Mouse (Mus musculus): ENCODE data around the gene Zfyve1. TPM values are rescaled to one million over a fixed set of nuclear protein-coding genes. Genes with fewer than 3 reads are reported as not detected.

The Zfyve1 gene
- polyA plus RNA-seq, 1 experiment, result 26.5 TPM

DNA sequence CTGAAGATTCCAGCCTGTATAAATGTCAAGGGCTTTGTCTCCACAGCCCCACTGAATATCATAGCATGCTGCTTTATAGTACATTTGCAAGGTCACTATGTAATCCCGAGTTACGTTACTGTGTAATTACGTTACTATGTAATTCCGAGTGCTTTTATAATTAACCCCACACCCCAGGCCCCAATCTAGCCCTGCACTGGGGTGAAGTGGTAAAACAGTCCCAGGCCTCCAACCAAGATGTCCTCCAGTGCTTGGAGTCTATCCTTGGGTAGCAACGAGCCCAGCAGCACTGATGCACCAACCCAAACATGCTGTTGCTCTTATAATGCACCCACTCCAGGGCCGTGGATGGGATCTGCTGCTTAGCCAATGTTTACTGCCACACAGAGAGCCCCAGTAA is 74.0 kb downstream of the Zfyve1 start:
- DNase-seq (ENCODE audit: low spot score), result no peak

DNA sequence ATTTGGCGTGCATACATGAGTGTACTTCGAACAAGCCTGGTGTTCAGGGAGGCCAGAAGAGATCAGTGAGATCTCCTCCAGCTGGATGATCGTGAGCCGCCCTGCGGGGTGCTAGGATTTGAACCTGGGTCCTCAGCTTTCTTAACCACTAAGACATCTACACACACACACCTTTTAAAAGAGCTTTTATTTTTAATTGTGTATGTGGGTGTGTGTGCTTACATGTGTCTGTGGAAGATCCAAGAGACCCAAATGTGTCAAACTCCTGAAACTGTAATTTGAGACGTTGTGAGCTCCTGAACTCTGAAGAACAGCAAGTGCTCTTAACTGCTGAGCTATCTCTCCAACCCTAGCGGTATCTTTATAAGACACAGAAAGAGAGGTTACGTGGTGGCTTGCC is 75.9 kb downstream of the Zfyve1 start:
- no peak for DNase-seq (ENCODE audit: low spot score)

DNA sequence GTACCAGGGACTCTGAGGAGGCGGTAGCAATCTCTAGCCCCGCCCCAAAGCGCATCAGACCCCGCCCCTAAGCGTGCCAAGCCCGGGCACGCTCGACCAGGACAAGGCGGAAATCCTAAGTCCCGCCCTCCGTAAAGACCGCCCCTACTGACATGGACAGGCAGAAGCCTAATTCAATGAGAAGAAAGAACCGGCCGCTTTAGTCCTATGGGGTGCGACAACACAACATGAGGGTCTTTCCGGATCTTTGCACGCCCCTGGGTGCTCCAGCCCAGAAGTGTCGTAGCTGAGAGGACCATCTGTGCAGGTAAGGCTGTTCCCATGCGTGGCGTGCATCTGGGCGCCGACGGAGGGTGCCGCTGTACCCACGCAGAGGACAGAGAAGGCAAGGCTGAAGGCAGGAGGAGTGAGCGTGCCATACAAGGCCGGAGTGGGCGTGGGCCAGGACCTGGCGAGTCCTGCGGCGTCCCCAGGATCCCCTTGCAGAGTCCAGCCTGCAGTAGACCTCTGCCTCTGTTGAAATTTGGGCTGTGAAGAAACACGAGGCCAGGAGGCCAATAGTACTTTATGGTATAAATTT is 76.6 kb downstream of the Zfyve1 start, which contains the start of gene Dcaf4:
Dcaf4 (plus strand) TSS at position 156 of the 580 bp plus-strand sequence.
- DNase-seq (ENCODE audit: low spot score), result peak; percentile 88

DNA sequence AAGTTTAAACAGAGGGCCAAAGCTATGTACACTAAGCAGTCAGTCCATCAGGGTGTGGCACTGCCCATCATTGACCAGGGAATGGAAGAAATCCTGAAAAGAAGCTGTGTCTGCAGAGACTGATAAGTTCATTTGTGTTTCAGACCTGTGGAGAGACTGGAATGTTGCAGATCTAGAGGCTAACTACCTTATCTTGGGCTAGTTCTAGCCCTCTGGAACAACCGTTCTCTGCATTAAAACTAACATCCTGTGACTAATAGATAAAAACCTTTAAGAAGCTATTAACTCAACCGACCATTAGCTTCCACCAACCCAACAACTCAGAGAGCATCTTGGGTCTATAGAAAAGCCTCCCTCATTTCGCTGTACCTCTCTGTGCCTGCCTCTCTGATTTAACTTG is 79.4 kb downstream of the Zfyve1 start:
- no peak for DNase-seq (ENCODE audit: low spot score)

DNA sequence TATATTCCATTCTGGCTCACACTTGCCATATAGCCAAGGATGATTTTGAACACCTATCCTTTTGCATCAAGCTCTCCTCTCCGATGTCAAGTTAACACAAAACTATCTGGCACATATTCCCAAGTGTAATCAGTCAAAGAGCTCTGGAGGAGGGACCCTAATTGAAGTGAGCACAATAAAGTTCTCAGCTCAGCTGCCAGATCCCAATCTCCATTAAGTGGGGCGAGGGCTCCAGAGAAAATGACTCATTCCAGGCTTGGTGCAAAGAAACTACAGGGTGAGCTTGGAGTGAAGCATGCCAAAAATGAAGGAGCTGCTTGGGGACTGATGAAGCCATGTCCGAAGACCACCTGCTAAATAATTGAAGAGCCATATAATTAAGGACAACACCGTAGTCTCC is 82.8 kb downstream of the Zfyve1 start:
- DNase-seq (ENCODE audit: low spot score), result no peak

DNA sequence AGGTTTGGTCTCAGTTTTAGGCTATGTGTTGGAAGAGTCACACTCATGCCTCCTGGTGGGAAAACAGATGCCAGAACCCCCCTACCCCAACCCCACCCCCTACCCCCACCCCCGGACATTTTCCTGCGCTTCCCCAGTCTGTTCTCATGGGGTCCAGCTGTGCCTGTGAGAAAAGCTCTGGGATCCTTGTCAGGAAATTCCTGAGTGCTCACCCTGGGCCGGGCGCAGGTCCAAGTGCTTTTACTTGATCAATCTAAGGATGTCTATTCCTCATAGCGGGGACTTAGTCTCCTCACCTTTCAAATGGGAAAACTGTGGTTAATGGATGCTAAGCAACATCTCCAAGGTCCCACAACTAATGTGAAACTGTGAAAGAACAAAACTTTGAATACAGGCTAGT is 83.8 kb downstream of the Zfyve1 start:
- DNase-seq (ENCODE audit: low spot score), result no peak

DNA sequence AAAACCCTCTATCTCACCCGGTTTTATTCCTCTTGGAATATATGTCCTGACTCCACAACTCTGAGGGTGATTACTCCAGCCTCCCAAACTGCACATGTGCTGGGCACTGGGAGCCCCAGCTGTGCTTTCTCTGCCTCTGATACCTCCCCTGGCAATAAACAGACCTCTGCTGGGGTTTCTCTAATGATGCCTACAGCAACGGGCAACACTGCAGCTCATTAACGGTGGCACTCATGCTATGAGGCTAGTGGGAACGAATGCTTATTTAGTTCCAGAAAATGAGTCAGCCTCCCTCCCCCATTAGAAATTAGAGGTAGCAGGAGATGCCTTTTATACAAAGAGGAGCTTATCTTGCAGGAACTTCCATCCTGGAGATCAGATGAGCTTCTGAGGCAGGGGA is 84.2 kb downstream of the Zfyve1 start:
- no peak for DNase-seq (ENCODE audit: low spot score)

DNA sequence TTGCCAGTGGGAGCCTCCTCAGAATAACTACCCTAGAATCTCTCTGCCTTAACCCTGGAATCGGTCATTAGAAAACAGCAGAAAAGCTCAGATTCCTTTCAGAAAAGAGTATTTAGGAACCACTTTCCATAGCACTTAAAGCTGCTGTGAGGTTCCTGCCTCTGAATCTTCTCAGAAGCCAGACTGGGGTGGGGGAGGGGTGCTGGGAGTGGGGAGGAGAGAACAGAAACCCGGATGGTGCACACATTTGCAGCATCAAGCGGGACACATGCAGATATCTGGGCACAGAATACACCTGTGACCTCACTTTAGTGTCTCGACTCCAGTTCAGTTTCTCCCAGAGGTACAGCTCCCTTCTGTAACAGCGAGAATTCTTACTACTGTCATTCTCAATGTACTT is 86.4 kb downstream of the Zfyve1 start:
- DNase-seq (ENCODE audit: low spot score), result no peak

DNA sequence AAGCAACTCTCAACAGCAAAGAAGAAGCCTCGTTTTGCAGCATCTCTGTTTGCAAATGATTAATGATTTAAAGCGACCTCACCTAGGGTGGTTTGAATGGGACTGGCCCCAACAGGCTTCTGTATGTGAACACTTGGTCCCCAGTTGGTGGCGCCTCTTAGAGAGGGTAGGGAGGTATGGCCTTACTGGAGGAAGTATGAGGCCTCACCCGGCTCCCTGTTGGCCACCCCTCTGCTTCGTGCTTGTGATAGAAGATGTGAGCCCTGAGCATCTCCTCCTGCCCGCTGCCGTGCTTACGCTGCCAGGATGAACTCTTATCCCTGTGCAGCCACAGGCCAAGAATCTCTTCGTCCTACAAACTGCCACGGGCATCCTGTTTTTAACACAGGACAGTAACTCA is 90.5 kb downstream of the Zfyve1 start:
- DNase-seq (ENCODE audit: low spot score), result no peak

DNA sequence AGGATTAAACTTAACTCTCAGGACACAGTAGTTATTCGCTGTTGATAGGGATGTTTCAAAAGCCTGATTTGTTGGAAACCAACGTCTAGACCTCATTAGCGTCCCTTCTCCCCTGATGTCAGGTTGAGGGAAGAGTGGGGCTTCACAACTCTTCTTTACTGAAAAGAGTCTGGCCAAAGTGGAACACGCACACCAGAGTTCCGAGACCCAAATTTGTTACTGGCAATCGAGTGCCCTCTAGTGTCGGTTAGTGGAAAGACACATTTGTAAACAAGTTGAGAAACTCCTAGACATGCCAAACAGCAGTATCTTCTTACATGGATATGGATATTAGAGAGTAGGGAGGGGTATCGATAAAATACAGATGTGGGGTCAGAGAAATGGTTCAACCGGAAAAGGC is 94.8 kb downstream of the Zfyve1 start:
- DNase-seq (ENCODE audit: low spot score), result no peak

DNA sequence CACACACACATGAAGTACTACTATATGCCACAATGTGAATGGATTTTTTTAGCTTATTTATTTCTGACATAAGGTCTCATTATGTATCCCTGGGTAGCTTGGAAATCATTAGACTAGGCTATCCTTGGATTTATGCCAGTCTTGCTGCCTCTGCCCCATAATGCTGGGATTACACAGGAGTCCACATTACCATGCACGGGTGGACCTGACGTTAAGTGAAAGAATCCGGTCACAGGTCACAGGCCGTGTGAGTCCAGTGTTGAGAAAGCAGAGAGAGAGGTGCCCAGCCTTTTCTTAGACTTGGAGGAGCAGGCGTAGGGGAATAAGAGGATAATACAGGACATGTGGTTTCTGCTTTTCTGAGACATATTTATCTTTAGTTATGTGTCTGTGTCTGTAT is 97.8 kb downstream of the Zfyve1 start:
- DNase-seq (ENCODE audit: low spot score), result no peak

DNA sequence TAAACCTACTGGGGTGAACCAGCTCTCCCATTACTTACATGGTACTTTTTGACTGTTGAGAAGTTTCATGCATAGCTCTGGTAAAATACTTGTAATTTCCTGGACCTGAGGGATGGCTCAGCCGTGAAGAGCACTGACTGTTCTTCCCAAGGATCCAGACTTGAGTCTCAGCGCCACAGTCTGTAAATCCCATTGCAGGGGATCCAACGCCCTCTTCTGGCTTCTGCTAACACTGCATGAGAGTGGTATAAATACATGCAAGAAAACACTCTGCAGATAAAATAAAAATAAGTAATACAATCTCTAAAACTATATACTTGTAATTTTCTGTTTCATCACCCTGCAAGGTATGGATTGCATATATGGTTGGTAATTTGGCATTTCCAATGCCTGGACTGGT is 99.1 kb downstream of the Zfyve1 start:
- DNase-seq (ENCODE audit: low spot score), result no peak

DNA sequence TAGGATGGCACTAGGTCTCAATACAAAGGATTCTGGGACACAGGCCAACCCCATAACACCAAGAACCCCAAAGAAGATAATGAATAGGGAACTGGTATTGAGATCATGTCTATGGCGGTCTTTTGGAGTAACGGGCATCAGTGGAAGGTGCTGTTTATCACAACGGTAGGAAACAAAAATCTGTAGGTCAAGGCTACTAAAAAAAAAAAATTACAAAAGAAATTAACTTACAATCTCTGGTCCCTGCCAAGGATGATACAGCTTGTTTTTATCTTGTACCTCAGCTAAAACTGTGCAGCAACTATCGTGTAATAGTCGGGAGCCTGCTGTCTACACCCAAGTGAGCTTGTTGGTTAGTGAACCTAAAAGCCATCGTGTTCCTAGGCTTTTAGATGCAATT is 100.3 kb downstream of the Zfyve1 start:
- DNase-seq (ENCODE audit: low spot score), result no peak

Other genes starting within 250 kb of the Zfyve1 start
- gene Dpf3, start 109.5 kb downstream of the Zfyve1 start, polyA plus RNA-seq (2012; rRNA removed), result 4.7 and 5.1 TPM in 2 replicates
- 27.1 and 30.9 TPM in 2 replicates for gene Dcaf4, start 76.8 kb downstream of the Zfyve1 start, polyA plus RNA-seq (2012; rRNA removed)
- gene Rbm25, start 34.0 kb upstream of the Zfyve1 start, polyA plus RNA-seq (2012; rRNA removed), result 78.7 and 103 TPM in 2 replicates
- gene Psen1, start 90.9 kb upstream of the Zfyve1 start, polyA plus RNA-seq (2012; rRNA removed), result 27.8 and 40.8 TPM in 2 replicates
- gene Papln, start 166.4 kb upstream of the Zfyve1 start, polyA plus RNA-seq (2012; rRNA removed), result 2.1 TPM in 2 replicates

All from urinary bladder, adult 2 months (tissue).